ENCODE assay signal across 9 mouse cellular contexts in genomic region chr8:105138423-105138822, GRCm38 (mm10). TPM values are rescaled to one million over a fixed set of nuclear protein-coding genes. Genes with fewer than 3 reads are reported as not detected.
DNase-seq lines count a peak whose midpoint lies in the region; ATAC-seq and TF ChIP-seq lines count a peak whose summit lies in the region.
"Had no signal": no experiment of that assay in that cellular context is flagged by ENCODE, and none has a peak within 500 bp of the region (broad histone marks: within the 10 kb centered on the region; RNA-seq: fewer than 3 reads in every experiment).

No protein-coding gene starts in this region.

- no peak overlapping the region for H3K27ac ChIP-seq in gastrocnemius, adult 2 months

- WGBS in large intestine, adult 2 months = 6% methylated on average over 4 of the region's 4 CpGs

- intact Hi-C loops in gastrocnemius, adult 2 months (cut with DNase I) = loop anchor here (1.0 kb wide), 2 partner anchors 80 to 121 kb away; no protein-coding TSS in a partner anchor

- DNase-seq in cerebellum, adult 11 months = peak; percentile 29
- peak; percentile 90 for DNase-seq in ES-CJ7 (ENCODE audit: low read depth, low spot score)
- peak; percentile 29 for DNase-seq in c-Kit-positive CD71-positive TER-119-negative erythroid progenitor cells, embryonic 14.5 days (ENCODE audit: low read depth)
- peak; percentile 81 for DNase-seq in gastrocnemius, adult 2 months
- peak; percentile 25 for DNase-seq in large intestine, adult 2 months (ENCODE audit: low read depth, low spot score)
- DNase-seq in lung, postnatal 36 days = peak; percentile 92
- peak; percentile 24 to 31 for DNase-seq in spleen, postnatal 36 days (ENCODE audit: low spot score in 2 of 2)

- peak; percentile 94; the same call in 1 of the 2 replicates for TF ChIP-seq CTCF in gastrocnemius, adult 2 months (IDR thresholded peaks at IDR 0.05)

- no peak overlapping the region for H3K4me3 ChIP-seq in gastrocnemius, adult 2 months

- no peak for ATAC-seq in cerebellum, adult (ENCODE audit: insufficient number of reproducible peaks, low FRiP score, low TSS enrichment)

RNA-seq across cellular contexts. Expression of gene Ces4a, which starts 6.8 kb away (rescaled TPM):
- total RNA-seq in gastrocnemius, adult 2 months (2021) = not detected
- polyA plus RNA-seq in large intestine, adult 2 months (2012; rRNA removed) = not detected in 2 replicates
- total RNA-seq: left cerebral cortex, postnatal 10 days had no signal

RNA-seq across cellular contexts. Expression of gene Cbfb, which starts 32.1 kb away (rescaled TPM):
- total RNA-seq in gastrocnemius, adult 2 months (2021) = 10 to 100 TPM; 58.9 to 76.8 TPM
- 7.0 and 8.1 TPM in 2 replicates for polyA plus RNA-seq in large intestine, adult 2 months (2012; rRNA removed)

RNA-seq across cellular contexts. Expression of gene Ces3b, which starts 54.9 kb away (rescaled TPM):
- total RNA-seq in gastrocnemius, adult 2 months (2021) = not detected
- not detected in 2 replicates for polyA plus RNA-seq in large intestine, adult 2 months (2012; rRNA removed)
- total RNA-seq: left cerebral cortex, postnatal 10 days had no signal

Comparison
In these comparisons a context has a peak if more than half of its experiments do, and no peak if none do; other contexts are left out.
1. DNase-seq: peak in every context shown above with its lines; median percentile 92 in lung, postnatal 36 days; 90 in ES-CJ7; 81 in gastrocnemius, adult 2 months; 29 in cerebellum, adult 11 months; 29 in c-Kit-positive CD71-positive TER-119-negative erythroid progenitor cells, embryonic 14.5 days; 28 in spleen, postnatal 36 days; 25 in large intestine, adult 2 months.